24 mouse cellular contexts compared by ENCODE assay signal in genomic region chr16:23690061-23690460, GRCm38 (mm10).
A peak's percentile ranks its signal among the peaks of the same experiment; 100 is the strongest.
DNase-seq lines count a peak whose midpoint lies in the region; ATAC-seq lines count a peak whose summit lies in the region.
"Had no signal": no experiment of that assay in that cellular context is flagged by ENCODE, and none has a peak within 500 bp of the region (broad histone marks: within the 10 kb centered on the region; RNA-seq: fewer than 3 reads in every experiment).

No protein-coding gene starts in this region.

- H3K4me3 ChIP-seq in midbrain, embryonic 12.5 days, result no peak overlapping the region
- no peak overlapping the region for H3K4me3 ChIP-seq in midbrain, embryonic 10.5 days
- no peak overlapping the region for H3K4me3 ChIP-seq in forebrain, embryonic 13.5 days
- H3K4me3 ChIP-seq: embryonic facial prominence, embryonic 12.5 days; embryonic facial prominence, embryonic 15.5 days; forebrain, embryonic 15.5 days; heart, adult 2 months; heart, embryonic 10.5 days; heart, embryonic 13.5 days; hindbrain, embryonic 15.5 days had no signal

- no peaks in the 10 kb centered on the region for H3K9me3 ChIP-seq in midbrain, embryonic 12.5 days
- no peaks in the 10 kb centered on the region for H3K9me3 ChIP-seq in midbrain, embryonic 10.5 days (replicated peaks)
- no peaks in the 10 kb centered on the region for H3K9me3 ChIP-seq in forebrain, embryonic 13.5 days (replicated peaks)
- H3K9me3 ChIP-seq: embryonic facial prominence, embryonic 12.5 days; embryonic facial prominence, embryonic 15.5 days; forebrain, embryonic 15.5 days; heart, embryonic 10.5 days; heart, embryonic 13.5 days; hindbrain, embryonic 15.5 days had no signal

- no peak overlapping the region for H3K27ac ChIP-seq in midbrain, embryonic 12.5 days (replicated peaks)
- no peak overlapping the region for H3K27ac ChIP-seq in midbrain, embryonic 10.5 days (replicated peaks)
- no peak overlapping the region for H3K27ac ChIP-seq in forebrain, embryonic 13.5 days
- H3K27ac ChIP-seq: embryonic facial prominence, embryonic 12.5 days; embryonic facial prominence, embryonic 15.5 days; forebrain, embryonic 15.5 days; heart, adult 2 months; heart, embryonic 10.5 days; heart, embryonic 13.5 days; hindbrain, embryonic 15.5 days had no signal

- 92% methylated on average over 2 of the region's 2 CpGs for WGBS in midbrain, embryonic 12.5 days
- 95% methylated on average over 2 of the region's 2 CpGs for WGBS in midbrain, embryonic 10.5 days
- 96% methylated on average over 2 of the region's 2 CpGs for WGBS in forebrain, embryonic 13.5 days

- no peak for DNase-seq in midbrain, embryonic 10.5 days (ENCODE audit: low spot score)
- DNase-seq in ES-CJ7 (ENCODE audit: low read depth, low spot score) (peak; percentile 67), ZHBTc4 (ENCODE audit: low read depth, low spot score) (peak; percentile 18)
- DNase-seq in lung, postnatal 14 days, result no peak
- DNase-seq: adrenal gland, adult 2 months; adrenal gland, postnatal 14 days; cerebellum, adult 11 months; cerebellum, adult 2 months; cerebellum, adult 9-11 months; cerebellum, postnatal 25 days; gastrocnemius, postnatal 10 days; gastrocnemius, postnatal 36 days; heart, adult 2 months; heart, postnatal 14 days; heart, postnatal 4 days had no signal

- H3K36me3 ChIP-seq in midbrain, embryonic 12.5 days, result no peaks in the 10 kb centered on the region
- no peaks in the 10 kb centered on the region for H3K36me3 ChIP-seq in midbrain, embryonic 10.5 days
- H3K36me3 ChIP-seq in forebrain, embryonic 13.5 days (ENCODE audit: poor library complexity, severe bottlenecking), result no peaks in the 10 kb centered on the region
- H3K36me3 ChIP-seq: embryonic facial prominence, embryonic 12.5 days; embryonic facial prominence, embryonic 15.5 days; forebrain, embryonic 15.5 days; heart, embryonic 10.5 days; heart, embryonic 13.5 days; hindbrain, embryonic 15.5 days had no signal

- H3K27me3 ChIP-seq in midbrain, embryonic 12.5 days, result no peaks in the 10 kb centered on the region
- H3K27me3 ChIP-seq in midbrain, embryonic 10.5 days (ENCODE audit: low read depth, poor library complexity, severe bottlenecking), result no peaks in the 10 kb centered on the region
- no peaks in the 10 kb centered on the region for H3K27me3 ChIP-seq in forebrain, embryonic 13.5 days
- H3K27me3 ChIP-seq: embryonic facial prominence, embryonic 12.5 days; embryonic facial prominence, embryonic 15.5 days; forebrain, embryonic 15.5 days; heart, embryonic 13.5 days; hindbrain, embryonic 15.5 days had no signal

- H3K4me2 ChIP-seq in midbrain, embryonic 12.5 days (replicated peaks), result no peak overlapping the region
- no peak overlapping the region for H3K4me2 ChIP-seq in forebrain, embryonic 13.5 days
- H3K4me2 ChIP-seq: embryonic facial prominence, embryonic 12.5 days; embryonic facial prominence, embryonic 15.5 days; forebrain, embryonic 15.5 days; heart, embryonic 13.5 days; hindbrain, embryonic 15.5 days had no signal

- no peaks in the 10 kb centered on the region for H3K4me1 ChIP-seq in midbrain, embryonic 12.5 days
- H3K4me1 ChIP-seq in midbrain, embryonic 10.5 days, result no peaks in the 10 kb centered on the region
- H3K4me1 ChIP-seq in forebrain, embryonic 13.5 days, result no peaks in the 10 kb centered on the region
- H3K4me1 ChIP-seq: embryonic facial prominence, embryonic 12.5 days; embryonic facial prominence, embryonic 15.5 days; forebrain, embryonic 15.5 days; heart, embryonic 10.5 days; heart, embryonic 13.5 days; hindbrain, embryonic 15.5 days had no signal

- 0 out of 2 replicates have a peak, but pooled peaks have one; percentile 19 for ATAC-seq in midbrain, embryonic 12.5 days (ENCODE audit: low FRiP score, low read depth)
- no peak for ATAC-seq in forebrain, embryonic 13.5 days
- ATAC-seq: forebrain, embryonic 15.5 days; intestine, postnatal 0 days had no signal

- no peak overlapping the region for H3K9ac ChIP-seq in midbrain, embryonic 12.5 days (replicated peaks)
- H3K9ac ChIP-seq in forebrain, embryonic 13.5 days, result no peak overlapping the region
- H3K9ac ChIP-seq: embryonic facial prominence, embryonic 12.5 days; embryonic facial prominence, embryonic 15.5 days; forebrain, embryonic 15.5 days; heart, embryonic 13.5 days; hindbrain, embryonic 15.5 days had no signal

Comparison
In these comparisons a context has a peak if more than half of its experiments do, and no peak if none do; other contexts are left out.
1. DNase-seq: peak in ES-CJ7 (single experiment) and ZHBTc4 (single experiment); none in midbrain, embryonic 10.5 days (single experiment) and lung, postnatal 14 days (single experiment).